Comparison of ENCODE assay signal across 9 mouse cellular contexts in the genomic region with DNA sequence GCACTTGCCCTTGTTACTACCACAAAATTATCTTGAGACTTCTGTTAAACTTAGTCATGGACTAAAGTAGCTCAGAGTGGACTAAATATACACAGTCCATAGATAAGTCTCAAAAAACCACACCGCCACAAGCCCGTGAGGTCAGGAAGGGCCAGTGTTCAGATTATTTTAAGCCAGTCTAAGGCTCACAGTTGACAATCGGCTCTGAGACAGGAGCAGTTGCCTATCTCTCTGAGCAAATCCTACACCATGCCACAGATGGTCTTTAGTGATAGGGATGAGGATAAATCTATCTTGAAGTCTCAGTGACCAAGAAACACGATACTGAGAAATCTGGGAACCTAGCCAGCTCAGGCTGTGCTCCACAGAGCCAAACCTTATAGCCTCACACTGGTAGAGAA. TPM values are rescaled to one million over a fixed set of nuclear protein-coding genes. Genes with fewer than 3 reads are reported as not detected.
DNase-seq lines count a peak whose midpoint lies in the region; ATAC-seq and TF ChIP-seq lines count a peak whose summit lies in the region.
"Had no signal": no experiment of that assay in that cellular context is flagged by ENCODE, and none has a peak within 500 bp of the region (broad histone marks: within the 10 kb centered on the region; RNA-seq: fewer than 3 reads in every experiment).

No protein-coding gene starts in this region.

- no peaks in the 10 kb centered on the region for H3K36me3 ChIP-seq in limb, embryonic 14.5 days (ENCODE audit: control insufficient read depth, insufficient read depth, low read length)
- H3K36me3 ChIP-seq in limb, embryonic 10.5 days, result no peaks in the 10 kb centered on the region
- H3K36me3 ChIP-seq in heart, embryonic 10.5 days, result no peaks in the 10 kb centered on the region
- no peaks in the 10 kb centered on the region for H3K36me3 ChIP-seq in liver, embryonic 13.5 days

- WGBS in limb, embryonic 14.5 days, result 80% methylated on average over 4 of the region's 4 CpGs
- WGBS in limb, embryonic 10.5 days, result 87% methylated on average over 4 of the region's 4 CpGs
- 31% methylated on average over 4 of the region's 4 CpGs for WGBS in heart, embryonic 10.5 days
- WGBS in liver, embryonic 13.5 days (ENCODE audit: insufficient replicate concordance), result 14% methylated on average over 4 of the region's 4 CpGs

- no peak overlapping the region for H3K4me2 ChIP-seq in limb, embryonic 14.5 days (replicated peaks; ENCODE audit: low read depth, low read length, severe bottlenecking)
- no peak overlapping the region for H3K4me2 ChIP-seq in liver, embryonic 13.5 days

- H3K4me3 ChIP-seq in limb, embryonic 14.5 days (replicated peaks; ENCODE audit: low read length), result no peak overlapping the region
- H3K4me3 ChIP-seq in limb, embryonic 10.5 days, result no peak overlapping the region
- no peak overlapping the region for H3K4me3 ChIP-seq in heart, embryonic 10.5 days
- H3K4me3 ChIP-seq in liver, embryonic 13.5 days (replicated peaks), result no peak overlapping the region

- ATAC-seq in limb, embryonic 14.5 days (ENCODE audit: low FRiP score, low read depth), result no peak
- no peak for ATAC-seq in liver, embryonic 13.5 days (ENCODE audit: low read depth)

- peak; percentile 20 for DNase-seq in limb, embryonic 14.5 days (ENCODE audit: low spot score)
- no peak for DNase-seq in limb, embryonic 10.5 days (ENCODE audit: low spot score)
- peak; percentile 62 for DNase-seq in NIH3T3 (ENCODE audit: low read depth)
- DNase-seq in heart, embryonic 10.5 days (ENCODE audit: low spot score), result no peak
- peak; percentile 33 for DNase-seq in liver, embryonic 13.5 days
- no peak for DNase-seq in right cerebral cortex, postnatal 36 days (ENCODE audit: low spot score in 2 of 2)
- DNase-seq in urinary bladder, adult 2 months (ENCODE audit: low spot score), result no peak
- DNase-seq: cerebellum, adult 8-10 months; kidney, postnatal 4 days had no signal

- 0 out of 2 replicates have a peak, but pooled peaks cover 3% of the 10 kb centered on the region for H3K9me3 ChIP-seq in limb, embryonic 14.5 days (ENCODE audit: control insufficient read depth, low read length)
- H3K9me3 ChIP-seq in limb, embryonic 10.5 days (replicated peaks), result no peaks in the 10 kb centered on the region
- H3K9me3 ChIP-seq in heart, embryonic 10.5 days, result no peaks in the 10 kb centered on the region
- no peaks in the 10 kb centered on the region for H3K9me3 ChIP-seq in liver, embryonic 13.5 days (replicated peaks)

- H3K4me1 ChIP-seq in limb, embryonic 14.5 days (ENCODE audit: control insufficient read depth, insufficient read depth, low read length), result peaks cover 6% of the 10 kb centered on the region; the same call in 1 of the 2 replicates
- peaks cover 5% of the 10 kb centered on the region; the same call in 1 of the 2 replicates for H3K4me1 ChIP-seq in limb, embryonic 10.5 days
- H3K4me1 ChIP-seq in heart, embryonic 10.5 days, result peaks cover 18% of the 10 kb centered on the region; the same call in 1 of the 2 replicates
- H3K4me1 ChIP-seq in liver, embryonic 13.5 days (replicated peaks), result peaks cover 24% of the 10 kb centered on the region

- no peak overlapping the region for H3K27ac ChIP-seq in limb, embryonic 14.5 days (replicated peaks; ENCODE audit: low read depth, low read length)
- H3K27ac ChIP-seq in limb, embryonic 10.5 days, result no peak overlapping the region
- H3K27ac ChIP-seq in heart, embryonic 10.5 days, result peak overlapping the region; percentile 29; the same call in 1 of the 2 replicates
- no peak overlapping the region for H3K27ac ChIP-seq in liver, embryonic 13.5 days

- no peak for TF ChIP-seq POLR2A in limb, embryonic 14.5 days (IDR thresholded peaks at IDR 0.05; ENCODE audit: borderline replicate concordance, extremely low read depth, insufficient read depth, insufficient read length)

- H3K27me3 ChIP-seq in limb, embryonic 14.5 days (ENCODE audit: control insufficient read depth, insufficient read depth, low read length), result no peaks in the 10 kb centered on the region
- no peaks in the 10 kb centered on the region for H3K27me3 ChIP-seq in limb, embryonic 10.5 days (ENCODE audit: low read depth, poor library complexity, severe bottlenecking)
- no peaks in the 10 kb centered on the region for H3K27me3 ChIP-seq in heart, embryonic 10.5 days (ENCODE audit: insufficient read depth, poor library complexity, severe bottlenecking)
- peaks cover 18% of the 10 kb centered on the region; the same call in 1 of the 2 replicates for H3K27me3 ChIP-seq in liver, embryonic 13.5 days

- H3K9ac ChIP-seq in limb, embryonic 14.5 days (ENCODE audit: low read depth, low read length, severe bottlenecking), result no peak overlapping the region
- H3K9ac ChIP-seq in liver, embryonic 13.5 days, result no peak overlapping the region

RNA-seq across cellular contexts. Expression of a gene that starts 3.0 kb away (rescaled TPM):
- 59.9 and 66.8 TPM in 2 replicates for polyA plus RNA-seq in limb, embryonic 14.5 days (2012; rRNA removed)
- 106 and 115 TPM in 2 replicates for polyA plus RNA-seq in limb, embryonic 14.5 days (2014; fragmentation: Nextera tagmentation; extraction: Ambion mirVana)
- polyA plus RNA-seq in limb, embryonic 10.5 days (2016; fragmentation: Nextera tagmentation; extraction: Ambion mirVana), result 57.3 and 67.3 TPM in 2 replicates
- polyA plus RNA-seq in heart, embryonic 10.5 days (2016; fragmentation: Nextera tagmentation; extraction: Ambion mirVana), result 61.5 and 70.4 TPM in 2 replicates
- 14.3 and 17.1 TPM in 2 replicates for polyA plus RNA-seq in liver, embryonic 13.5 days (2015; fragmentation: Nextera tagmentation; extraction: Ambion mirVana)
- polyA plus RNA-seq in urinary bladder, adult 2 months (2012; rRNA removed), result 42.4 and 51.0 TPM in 2 replicates

RNA-seq across cellular contexts. Expression of a gene that starts 38.0 kb away (rescaled TPM):
- polyA plus RNA-seq in limb, embryonic 14.5 days (2012; rRNA removed), result 27.6 and 28.3 TPM in 2 replicates
- polyA plus RNA-seq in limb, embryonic 14.5 days (2014; fragmentation: Nextera tagmentation; extraction: Ambion mirVana), result 39.7 and 44.3 TPM in 2 replicates
- 103 and 108 TPM in 2 replicates for polyA plus RNA-seq in limb, embryonic 10.5 days (2016; fragmentation: Nextera tagmentation; extraction: Ambion mirVana)
- 57.7 and 65.2 TPM in 2 replicates for polyA plus RNA-seq in heart, embryonic 10.5 days (2016; fragmentation: Nextera tagmentation; extraction: Ambion mirVana)
- polyA plus RNA-seq in liver, embryonic 13.5 days (2015; fragmentation: Nextera tagmentation; extraction: Ambion mirVana), result 45.7 and 60.4 TPM in 2 replicates
- 14.7 and 14.9 TPM in 2 replicates for polyA plus RNA-seq in urinary bladder, adult 2 months (2012; rRNA removed)

Comparison
In these comparisons a context has a peak if more than half of its experiments do, and no peak if none do; other contexts are left out.
1. DNase-seq: peak in limb, embryonic 14.5 days (single experiment), NIH3T3 (single experiment) and liver, embryonic 13.5 days (single experiment); none in limb, embryonic 10.5 days (single experiment), heart, embryonic 10.5 days (single experiment), right cerebral cortex, postnatal 36 days (0 of 2) and urinary bladder, adult 2 months (single experiment).